Comparison of ENCODE assay signal across 12 mouse cellular contexts in genomic region chr11:101130056-101130756, GRCm38 (mm10). TPM values are rescaled to one million over a fixed set of nuclear protein-coding genes. Genes with fewer than 3 reads are reported as not detected.
A peak's percentile ranks its signal among the peaks of the same experiment; 100 is the strongest.
DNase-seq lines count a peak whose midpoint lies in the region; ATAC-seq and TF ChIP-seq lines count a peak whose summit lies in the region.
"Had no signal": no experiment of that assay in that cellular context is flagged by ENCODE, and none has a peak within 500 bp of the region (broad histone marks: within the 10 kb centered on the region; RNA-seq: fewer than 3 reads in every experiment).

No protein-coding gene starts in this region.

- H3K27me3 ChIP-seq in heart, embryonic 10.5 days (ENCODE audit: insufficient read depth, poor library complexity, severe bottlenecking), result no peaks in the 10 kb centered on the region
- H3K27me3 ChIP-seq in lung, postnatal 0 days (replicated peaks; ENCODE audit: insufficient read depth, low read length), result no peaks in the 10 kb centered on the region
- H3K27me3 ChIP-seq: limb, embryonic 12.5 days had no signal

- H3K36me3 ChIP-seq in heart, embryonic 10.5 days, result peaks cover 23% of the 10 kb centered on the region
- H3K36me3 ChIP-seq in lung, postnatal 0 days (ENCODE audit: insufficient read depth, low read length), result no peaks in the 10 kb centered on the region; the same call in 1 of the 2 replicates

- H3K4me3 ChIP-seq in layer of hippocampus, adult 2 months, result no peak overlapping the region
- peak overlapping the region; percentile 36 for H3K4me3 ChIP-seq in heart, embryonic 10.5 days
- no peak overlapping the region for H3K4me3 ChIP-seq in lung, postnatal 0 days (ENCODE audit: low read depth, low read length)
- H3K4me3 ChIP-seq: erythroblast, embryonic 14.5 days; limb, embryonic 12.5 days had no signal

- H3K9ac ChIP-seq in lung, postnatal 0 days (replicated peaks; ENCODE audit: low read depth), result no peak overlapping the region
- H3K9ac ChIP-seq: limb, embryonic 12.5 days had no signal

- H3K4me2 ChIP-seq in lung, postnatal 0 days (replicated peaks; ENCODE audit: low read depth, low read length), result no peak overlapping the region
- H3K4me2 ChIP-seq: limb, embryonic 12.5 days had no signal

- 28% methylated on average over 18 of the region's 18 CpGs for WGBS in heart, embryonic 10.5 days
- WGBS in lung, postnatal 0 days, result 31% methylated on average over 18 of the region's 18 CpGs

- H3K4me1 ChIP-seq in heart, embryonic 10.5 days, result peaks cover 23% of the 10 kb centered on the region
- H3K4me1 ChIP-seq in lung, postnatal 0 days (ENCODE audit: insufficient read depth, low read depth, low read length), result no peaks in the 10 kb centered on the region

- peak; percentile 46; the same call in 1 of the 2 replicates for ATAC-seq in lung, postnatal 0 days

- H3K9me3 ChIP-seq in heart, embryonic 10.5 days, result no peaks in the 10 kb centered on the region
- no peaks in the 10 kb centered on the region for H3K9me3 ChIP-seq in lung, postnatal 0 days (ENCODE audit: low read length)

- peak overlapping the region; percentile 65; the same call in 1 of the 2 replicates for H3K27ac ChIP-seq in layer of hippocampus, adult 2 months
- peak overlapping the region; percentile 87 for H3K27ac ChIP-seq in heart, embryonic 10.5 days
- no peak overlapping the region for H3K27ac ChIP-seq in lung, postnatal 0 days (ENCODE audit: low read length)
- H3K27ac ChIP-seq: limb, embryonic 12.5 days had no signal

- DNase-seq in layer of hippocampus, adult 2 months (ENCODE audit: low spot score in 2 of 2), result no peak
- no peak for DNase-seq in layer of hippocampus, adult 8-10 months (ENCODE audit: low spot score in 2 of 2)
- DNase-seq in cerebellum, postnatal 36 days, result peak; percentile 23 to 41
- peak; percentile 82 for DNase-seq in heart, embryonic 10.5 days (ENCODE audit: low spot score)
- peak; percentile 26 for DNase-seq in lung, postnatal 0 days (ENCODE audit: low spot score)
- no peak for DNase-seq in layer of hippocampus, postnatal 25 days (ENCODE audit: extremely low spot score in 1 of 2, low spot score in 1 of 2)
- DNase-seq in right cerebral cortex, postnatal 14 days, result no peak
- DNase-seq in right cerebral cortex, postnatal 10 days (ENCODE audit: low spot score in 2 of 2), result no peak
- DNase-seq: kidney, adult 11 months had no signal

- no peak for TF ChIP-seq CTCF in layer of hippocampus, adult 2 months (conservative IDR thresholded peaks at IDR 0.05)
- TF ChIP-seq CTCF in lung, postnatal 0 days (IDR thresholded peaks at IDR 0.05), result no peak

- no peak for TF ChIP-seq EP300 in lung, postnatal 0 days (IDR thresholded peaks at IDR 0.05)

RNA-seq across cellular contexts. Expression of gene Tubg1, which starts 10.5 kb away (rescaled TPM):
- total RNA-seq in layer of hippocampus, adult 2 months (2021), result 10 to 100 TPM; 41.7 to 42.6 TPM
- 10 to 100 TPM; 39.8 to 43.9 (median 43.3) TPM for total RNA-seq in layer of hippocampus, adult 8-10 months (2022)
- polyA plus RNA-seq in heart, embryonic 10.5 days (2016; fragmentation: Nextera tagmentation; extraction: Ambion mirVana), result 103 and 110 TPM in 2 replicates
- polyA plus RNA-seq in lung, postnatal 0 days (2015; fragmentation: Nextera tagmentation; extraction: Ambion mirVana), result 25.8 TPM in 2 replicates
- total RNA-seq in layer of hippocampus, postnatal 25 days (2021), result 10 to 100 TPM; 44.4 to 52.3 TPM

RNA-seq across cellular contexts. Expression of gene Retreg3, which starts 10.5 kb away (rescaled TPM):
- total RNA-seq in layer of hippocampus, adult 2 months (2021), result 10 to 100 TPM; 55.0 to 56.6 TPM
- total RNA-seq in layer of hippocampus, adult 8-10 months (2022), result 10 to 100 TPM; 51.3 to 53.1 (median 52.4) TPM
- 12.6 and 13.0 TPM in 2 replicates for polyA plus RNA-seq in heart, embryonic 10.5 days (2016; fragmentation: Nextera tagmentation; extraction: Ambion mirVana)
- polyA plus RNA-seq in lung, postnatal 0 days (2015; fragmentation: Nextera tagmentation; extraction: Ambion mirVana), result 18.8 and 18.9 TPM in 2 replicates
- total RNA-seq in layer of hippocampus, postnatal 25 days (2021), result 10 to 100 TPM; 57.3 to 62.6 TPM

RNA-seq across cellular contexts. Expression of gene Tubg2, which starts 25.5 kb away (rescaled TPM):
- 10 to 100 TPM; 40.2 to 44.5 TPM for total RNA-seq in layer of hippocampus, adult 2 months (2021)
- 10 to 100 TPM; 32.9 to 43.5 (median 38.2) TPM for total RNA-seq in layer of hippocampus, adult 8-10 months (2022)
- 3.0 and 4.2 TPM in 2 replicates for polyA plus RNA-seq in heart, embryonic 10.5 days (2016; fragmentation: Nextera tagmentation; extraction: Ambion mirVana)
- 1.9 and 2.3 TPM in 2 replicates for polyA plus RNA-seq in lung, postnatal 0 days (2015; fragmentation: Nextera tagmentation; extraction: Ambion mirVana)
- total RNA-seq in layer of hippocampus, postnatal 25 days (2021), result 10 to 100 TPM; 44.9 to 47.8 TPM
- total RNA-seq: MEL had no signal
- polyA plus RNA-seq: erythroblast, embryonic 14.5 days had no signal

RNA-seq across cellular contexts. Expression of gene Psmc3ip, which starts 35.0 kb away (rescaled TPM):
- total RNA-seq in layer of hippocampus, adult 2 months (2021), result 1 to 10 TPM; 4.4 to 4.7 TPM
- 1 to 10 TPM; 2.5 to 5.4 (median 3.9) TPM for total RNA-seq in layer of hippocampus, adult 8-10 months (2022)
- 29.6 and 40.8 TPM in 2 replicates for polyA plus RNA-seq in heart, embryonic 10.5 days (2016; fragmentation: Nextera tagmentation; extraction: Ambion mirVana)
- polyA plus RNA-seq in lung, postnatal 0 days (2015; fragmentation: Nextera tagmentation; extraction: Ambion mirVana), result 9.8 and 10.4 TPM in 2 replicates
- 1 to 10 TPM; 3.3 to 4.4 TPM for total RNA-seq in layer of hippocampus, postnatal 25 days (2021)

RNA-seq across cellular contexts. Expression of gene Cntnap1, which starts 40.1 kb away (rescaled TPM):
- total RNA-seq in layer of hippocampus, adult 2 months (2021), result 100 to 1,000 TPM; 169 to 171 TPM
- 100 to 1,000 TPM; 157 to 185 (median 168) TPM for total RNA-seq in layer of hippocampus, adult 8-10 months (2022)
- polyA plus RNA-seq in heart, embryonic 10.5 days (2016; fragmentation: Nextera tagmentation; extraction: Ambion mirVana), result 0.39 and 0.44 TPM in 2 replicates
- polyA plus RNA-seq in lung, postnatal 0 days (2015; fragmentation: Nextera tagmentation; extraction: Ambion mirVana), result 0.24 and 0.56 TPM in 2 replicates
- 100 to 1,000 TPM; 158 to 169 TPM for total RNA-seq in layer of hippocampus, postnatal 25 days (2021)
- total RNA-seq: MEL had no signal

Comparison
In these comparisons a context has a peak if more than half of its experiments do, and no peak if none do; other contexts are left out.
1. DNase-seq: peak in cerebellum, postnatal 36 days (2 of 2), heart, embryonic 10.5 days (single experiment) and lung, postnatal 0 days (single experiment); none in layer of hippocampus, adult 2 months (0 of 2), layer of hippocampus, adult 8-10 months (0 of 2), layer of hippocampus, postnatal 25 days (0 of 2), right cerebral cortex, postnatal 14 days (single experiment) and right cerebral cortex, postnatal 10 days (0 of 2).